Mouse (Mus musculus) hindbrain, embryonic 10.5 days (tissue): Measurements from ENCODE around the gene Mdk. TPM values are rescaled to one million over a fixed set of nuclear protein-coding genes. Genes with fewer than 3 reads are reported as not detected.

Source experiments
- polyA plus RNA-seq: library from polyadenylated mRNA; unstranded; fragments of >200 nt; fragmentation: Nextera tagmentation; extraction: Ambion mirVana; gene quantifications from 2 replicates; pipeline ENCODE4 v1.2.1, GENCODE M21; 2016

Mdk gene
- polyA plus RNA-seq, 1 experiment from 2014 or later, result 1,375 TPM

Other genes starting within 250 kb of the Mdk start
- gene Atg13, start 221.7 kb downstream of the Mdk start, polyA plus RNA-seq, result 24.0 and 31.0 TPM in 2 replicates
- 20.8 and 20.9 TPM in 2 replicates for gene Harbi1, start 221.4 kb downstream of the Mdk start, polyA plus RNA-seq
- 21.9 and 25.7 TPM in 2 replicates for gene Ambra1, start 202.2 kb downstream of the Mdk start, polyA plus RNA-seq
- 0.48 and 0.95 TPM in 2 replicates for gene Chrm4, start 5.0 kb downstream of the Mdk start, polyA plus RNA-seq
- gene Gm9821, start 13.4 kb upstream of the Mdk start, polyA plus RNA-seq, result 0.18 and 0.25 TPM in 2 replicates
- gene Dgkz, start 43.6 kb upstream of the Mdk start, polyA plus RNA-seq, result 36.3 and 39.4 TPM in 2 replicates
- 1.00 and 1.9 TPM in 2 replicates for gene Creb3l1, start 92.2 kb upstream of the Mdk start, polyA plus RNA-seq
- 35.3 and 38.1 TPM in 2 replicates for gene Phf21a, start 160.8 kb upstream of the Mdk start, polyA plus RNA-seq